Mouse (Mus musculus) ES-E14 (cell line): ENCODE data around the gene Stx8. TPM values are rescaled to one million over a fixed set of nuclear protein-coding genes. Genes with fewer than 3 reads are reported as not detected.

Source experiments
- DNase-seq: peaks from one replicate; pipeline ENCODE4 v3.0.0-alpha.2; 2013; ENCODE audit warnings: low read depth, low spot score
- H3K27ac ChIP-seq: 2 replicates; pipeline ENCODE4 v1.5.1; 2012; ENCODE audit warnings: low read depth, mild to moderate bottlenecking, low read length, moderate library complexity, mixed read lengths; ENCODE audit not compliant: poor library complexity, insufficient read depth, severe bottlenecking
- H3K36me3 ChIP-seq: 2 replicates; pipeline ENCODE4 v1.6.1; 2012; ENCODE audit warnings: mild to moderate bottlenecking, low read length, moderate library complexity, mixed read lengths; ENCODE audit not compliant: control insufficient read depth, poor library complexity, insufficient read depth, severe bottlenecking
- H3K4me1 ChIP-seq, 2 experiments: fragments of 150-350 bp in 1 of 2; sonication (generic) in 1 of 2; 2 replicates each; pipeline ENCODE4 v1.6.1; 2012; ENCODE audit warnings: low read length in 2 of 2, mild to moderate bottlenecking in 1 of 2, mixed read lengths in 1 of 2; ENCODE audit not compliant: control insufficient read depth in 2 of 2, insufficient read depth in 2 of 2, poor library complexity in 1 of 2
- H3K4me3 ChIP-seq, 2 experiments: fragments of 150-350 bp in 1 of 2; sonication (generic) in 1 of 2; 2 replicates each; pipeline ENCODE4 v1.5.1; 2012; ENCODE audit warnings: low read length in 2 of 2, low read depth in 1 of 2, mild to moderate bottlenecking in 1 of 2, mixed read lengths in 1 of 2; ENCODE audit not compliant: insufficient read depth in 1 of 2, poor library complexity in 1 of 2, severe bottlenecking in 1 of 2
- H3K9ac ChIP-seq: 2 replicates; pipeline ENCODE4 v1.6.1; 2012; ENCODE audit warnings: low read depth, mild to moderate bottlenecking, low read length, mixed read lengths; ENCODE audit not compliant: poor library complexity, insufficient read depth, severe bottlenecking
- H3K9me3 ChIP-seq: fragments of 150-350 bp; sonication (generic); 2 replicates; pipeline ENCODE4 v1.6.1; 2012; ENCODE audit warnings: low read depth, mild to moderate bottlenecking, low read length; ENCODE audit not compliant: control insufficient read depth, insufficient read depth
- CHD2 ChIP-seq: IDR thresholded peaks from 2 replicates; pipeline ENCODE4 v1.6.1; 2014; ENCODE audit warnings: mild to moderate bottlenecking, low read depth, low read length, inconsistent platforms
- HCFC1 ChIP-seq: IDR thresholded peaks from 2 replicates; pipeline ENCODE4 v1.6.1; 2012; ENCODE audit warnings: low read length, inconsistent platforms, borderline replicate concordance; ENCODE audit not compliant: insufficient read depth
- MAFK ChIP-seq: IDR thresholded peaks from 2 replicates; pipeline ENCODE4 v1.6.1; 2014; ENCODE audit warnings: mild to moderate bottlenecking, low read depth, low read length, inconsistent platforms; ENCODE audit not compliant: insufficient read depth
- ZC3H11A ChIP-seq: IDR thresholded peaks from 2 replicates; pipeline ENCODE4 v1.6.1; 2012; ENCODE audit warnings: low read depth, mild to moderate bottlenecking, inconsistent platforms, low read length, borderline replicate concordance
- ZNF384 ChIP-seq: IDR thresholded peaks from 2 replicates; pipeline ENCODE4 v1.6.1; 2012; ENCODE audit warnings: low read depth, low read length, inconsistent platforms
- in situ Hi-C, 2 experiments: fragments of 600-800 bp; cut with MboI; formaldehyde crosslinking; loops; one replicate each; pipeline ENCODE4 v1.15.1; 2025; ENCODE audit warnings: low sequenced_read_pairs in 2 of 2, inconsistent platforms in 1 of 2; ENCODE audit not compliant: unreplicated experiment in 2 of 2
- total RNA-seq: library from RNA; depleted of rRNA; stranded (reverse); fragments of 300-350 nt; gene quantifications from 2 replicates; pipeline ENCODE4 v1.2.3, GENCODE M21; 2012

The Stx8 gene
- total RNA-seq, 1 experiment: 19.4 TPM

DNA sequence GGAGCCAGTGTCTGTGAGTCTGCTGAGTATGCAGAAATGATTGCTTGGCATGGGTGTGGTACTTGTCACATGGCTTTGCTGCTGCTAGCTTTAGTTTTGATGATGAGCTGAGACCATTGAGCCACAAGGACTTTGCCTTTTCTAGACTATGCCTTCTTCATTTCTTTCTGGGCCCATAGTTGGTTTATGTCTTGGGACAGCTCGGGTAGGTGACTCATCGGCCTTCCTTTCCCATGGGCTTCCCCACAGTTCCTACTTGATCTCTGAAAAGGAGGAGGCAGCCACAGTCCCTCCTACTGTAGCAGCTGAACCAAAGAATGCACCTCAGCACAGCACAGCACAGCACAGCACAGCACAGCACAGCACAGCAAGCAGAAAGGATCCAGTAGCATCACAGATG lies 66.5 kb downstream of the Stx8 start:
- DNase-seq: no peak
- no peaks in the 10 kb centered on the region; the same call in 1 of the 2 replicates for H3K36me3 ChIP-seq
- TF ChIP-seq ZNF384 (no peak), MAFK (0 out of 2 replicates have a peak, but pooled peaks have one; percentile 21), ZC3H11A (no peak), HCFC1 (no peak), CHD2 (no peak)
- no peaks in the 10 kb centered on the region for H3K9me3 ChIP-seq
- no peak overlapping the region for H3K27ac ChIP-seq
- H3K9ac ChIP-seq: no peak overlapping the region
- H3K4me3 ChIP-seq: no peak overlapping the region
- no peaks in the 10 kb centered on the region for H3K4me1 ChIP-seq
- in situ Hi-C loops: no loop called here

DNA sequence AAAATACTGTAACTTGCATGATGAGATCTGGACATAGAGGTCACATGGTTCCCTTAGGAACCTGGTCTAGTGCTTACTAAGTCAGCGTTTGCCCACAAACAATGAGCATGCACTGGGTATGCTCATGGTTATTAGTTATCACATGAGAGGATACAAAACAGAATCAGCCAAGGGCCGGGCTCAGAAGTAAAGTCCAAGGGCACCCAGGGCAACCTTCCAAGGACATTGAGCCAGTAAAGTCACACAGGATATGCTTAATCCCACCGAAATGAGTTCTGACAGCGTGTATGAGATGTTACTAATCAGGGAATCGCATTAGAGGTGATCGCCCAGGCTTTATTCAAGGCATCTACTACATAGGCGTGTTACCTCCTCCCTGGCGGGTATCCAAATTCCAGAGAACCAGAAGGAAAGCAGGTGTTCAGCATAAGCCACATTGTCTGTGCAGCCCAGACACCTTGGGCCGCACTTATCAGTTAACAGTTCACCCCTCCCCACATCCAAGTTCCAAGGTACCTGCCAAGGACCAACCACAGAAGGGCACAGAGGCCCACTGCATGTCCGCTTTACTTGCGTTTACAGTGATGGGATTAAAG lies 67.4 kb downstream of the Stx8 start:
- no peak overlapping the region for H3K4me3 ChIP-seq

DNA sequence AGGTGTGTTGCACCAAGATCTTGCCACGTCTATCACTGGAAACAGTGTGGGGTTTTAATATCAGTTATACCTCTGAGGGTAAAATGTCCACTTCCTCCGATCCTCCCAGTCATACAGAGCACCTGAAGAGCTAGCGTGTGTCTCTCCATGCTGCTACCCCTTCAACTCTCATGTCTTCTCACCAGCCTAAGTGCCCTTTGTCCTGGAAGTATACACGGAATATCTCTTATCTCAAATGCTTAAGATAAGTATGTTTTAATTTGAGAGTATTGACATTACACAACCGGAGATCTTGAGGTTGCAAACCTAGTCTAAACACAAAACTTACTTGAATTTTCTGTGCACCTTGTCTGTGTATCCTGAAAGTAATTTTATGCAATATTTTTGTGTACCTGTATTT lies 68.4 kb downstream of the Stx8 start:
- in situ Hi-C loops: no loop called here
- Histone ChIP-seq H3K36me3 (no peaks in the 10 kb centered on the region; the same call in 1 of the 2 replicates), H3K9ac (no peak overlapping the region), H3K4me1 (no peaks in the 10 kb centered on the region), H3K27ac (no peak overlapping the region), H3K9me3 (no peaks in the 10 kb centered on the region), H3K4me3 (no peak overlapping the region)
- no peak for DNase-seq
- TF ChIP-seq ZNF384 (no peak), ZC3H11A (no peak), HCFC1 (no peak), MAFK (no peak), CHD2 (no peak)

More for the DNA sequence above, 67.4 kb downstream of the Stx8 start:
- H3K9ac ChIP-seq: no peak overlapping the region
- TF ChIP-seq ZC3H11A (no peak), ZNF384 (no peak), HCFC1 (no peak), CHD2 (no peak), MAFK (no peak)
- no peaks in the 10 kb centered on the region for H3K4me1 ChIP-seq
- H3K27ac ChIP-seq: no peak overlapping the region
- no peaks in the 10 kb centered on the region; the same call in 1 of the 2 replicates for H3K36me3 ChIP-seq
- DNase-seq: no peak
- in situ Hi-C loops: no loop called here
- no peaks in the 10 kb centered on the region for H3K9me3 ChIP-seq

GRCm38 (mm10) chr11:68035303-68035891 lies 69.4 kb downstream of the Stx8 start:
- no peaks in the 10 kb centered on the region for H3K4me1 ChIP-seq
- no peak overlapping the region for H3K4me3 ChIP-seq
- H3K27ac ChIP-seq: no peak overlapping the region
- DNase-seq: no peak
- no peaks in the 10 kb centered on the region; the same call in 1 of the 2 replicates for H3K36me3 ChIP-seq
- in situ Hi-C loops: no loop called here
- H3K9ac ChIP-seq: no peak overlapping the region
- TF ChIP-seq ZNF384 (no peak), CHD2 (no peak), MAFK (no peak), HCFC1 (no peak), ZC3H11A (no peak)
- no peaks in the 10 kb centered on the region for H3K9me3 ChIP-seq
